Mouse (Mus musculus) gastrocnemius, postnatal 10 days (tissue): ENCODE data around the gene Cd44. TPM values are rescaled to one million over a fixed set of nuclear protein-coding genes. Genes with fewer than 3 reads are reported as not detected.

ENCODE experiments used
- DNase-seq: peaks from one replicate; pipeline ENCODE4 v3.0.0; 2021; ENCODE audit warnings: mixed read lengths
- total RNA-seq, 2 experiments: library from RNA; stranded (reverse); gene quantifications; 2 replicates each; pipeline ENCODE4 v1.2.3; 2021

The Cd44 gene
- total RNA-seq, 2 experiments from 2014 or later, result 25.0 to 39.2 TPM

DNA sequence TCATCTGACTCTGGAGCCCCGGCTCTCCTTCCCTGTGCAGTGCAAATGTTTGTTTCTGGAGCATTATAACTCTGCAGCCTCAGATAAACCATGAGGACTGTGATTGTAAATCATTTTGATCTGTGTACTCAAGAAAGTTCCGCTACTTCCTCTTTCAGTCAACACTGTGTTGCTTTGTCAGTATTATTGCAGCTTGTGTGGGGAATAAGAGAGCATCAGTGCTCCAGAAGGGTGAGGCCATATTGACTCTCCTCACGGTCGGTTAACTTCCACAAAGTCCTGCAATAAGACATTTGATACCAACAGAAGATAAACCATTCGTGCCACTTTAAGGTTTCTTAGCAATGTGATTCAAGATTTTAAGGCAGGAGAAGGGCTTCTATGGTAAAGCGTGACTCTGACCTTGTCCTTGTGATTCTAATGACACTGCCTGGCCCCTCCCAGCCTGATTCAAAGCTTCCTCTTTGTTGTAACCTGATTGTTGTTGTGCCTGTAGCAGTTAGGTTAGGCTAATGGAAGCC, 86.1 kb downstream of the Cd44 start:
- no peak for DNase-seq

DNA sequence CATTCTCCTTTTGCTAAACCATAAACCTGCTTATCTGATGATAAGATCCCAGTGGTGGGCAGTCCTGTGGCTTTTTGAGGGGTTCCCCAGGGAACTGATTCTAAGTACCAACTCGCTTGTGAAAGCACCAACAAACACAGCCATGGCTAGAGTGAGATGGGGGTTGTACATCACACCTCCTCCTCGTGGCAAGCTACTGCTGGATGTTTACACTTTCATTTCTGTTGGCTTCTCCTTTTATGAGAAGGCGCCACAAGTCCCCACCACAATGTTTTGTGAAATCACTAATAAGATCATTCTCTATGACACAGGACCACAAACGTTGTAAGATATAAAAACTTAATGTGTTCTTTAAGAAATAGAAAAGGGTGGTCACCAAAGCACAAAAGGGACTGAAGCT, 88.7 kb downstream of the Cd44 start:
- DNase-seq, result no peak

DNA sequence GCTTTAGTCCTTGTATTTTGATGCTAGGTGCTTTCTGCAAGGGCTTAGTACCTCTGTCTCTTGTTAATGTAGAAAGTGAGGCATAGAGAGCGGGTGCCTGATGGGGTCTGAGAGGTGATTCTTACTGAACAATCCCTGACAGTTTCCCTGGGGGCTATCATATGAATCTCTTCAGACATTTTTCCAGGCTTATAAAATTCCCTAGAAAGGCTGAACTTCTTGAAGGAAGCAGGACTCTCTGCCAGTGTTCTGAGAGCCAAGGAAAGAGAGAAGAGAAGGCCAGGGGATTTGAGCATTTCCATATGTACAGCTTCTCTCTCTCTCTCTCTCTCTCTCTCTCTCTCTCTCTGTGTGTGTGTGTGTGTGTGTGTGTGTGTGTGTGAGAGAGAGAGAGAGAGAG, 92.0 kb downstream of the Cd44 start:
- no peak for DNase-seq

DNA sequence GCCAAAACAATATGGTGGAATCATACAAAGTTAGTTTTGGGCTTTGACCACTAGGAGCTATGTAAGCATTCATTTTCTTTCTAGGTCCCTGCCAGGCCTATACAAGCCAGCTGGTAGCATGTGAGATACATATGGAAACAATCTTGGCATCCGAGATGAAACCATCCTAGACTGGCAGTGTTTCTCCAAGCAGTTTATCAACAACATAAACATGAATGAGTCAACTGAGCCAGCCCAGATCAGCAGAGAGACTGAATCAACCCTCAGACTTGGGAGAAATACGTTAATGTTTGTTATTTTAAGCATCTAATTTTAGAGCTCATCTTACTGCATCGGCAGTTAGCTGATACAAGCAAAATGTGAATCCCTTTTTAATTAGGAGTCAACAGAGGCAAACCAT, 93.8 kb downstream of the Cd44 start:
- no peak for DNase-seq

DNA sequence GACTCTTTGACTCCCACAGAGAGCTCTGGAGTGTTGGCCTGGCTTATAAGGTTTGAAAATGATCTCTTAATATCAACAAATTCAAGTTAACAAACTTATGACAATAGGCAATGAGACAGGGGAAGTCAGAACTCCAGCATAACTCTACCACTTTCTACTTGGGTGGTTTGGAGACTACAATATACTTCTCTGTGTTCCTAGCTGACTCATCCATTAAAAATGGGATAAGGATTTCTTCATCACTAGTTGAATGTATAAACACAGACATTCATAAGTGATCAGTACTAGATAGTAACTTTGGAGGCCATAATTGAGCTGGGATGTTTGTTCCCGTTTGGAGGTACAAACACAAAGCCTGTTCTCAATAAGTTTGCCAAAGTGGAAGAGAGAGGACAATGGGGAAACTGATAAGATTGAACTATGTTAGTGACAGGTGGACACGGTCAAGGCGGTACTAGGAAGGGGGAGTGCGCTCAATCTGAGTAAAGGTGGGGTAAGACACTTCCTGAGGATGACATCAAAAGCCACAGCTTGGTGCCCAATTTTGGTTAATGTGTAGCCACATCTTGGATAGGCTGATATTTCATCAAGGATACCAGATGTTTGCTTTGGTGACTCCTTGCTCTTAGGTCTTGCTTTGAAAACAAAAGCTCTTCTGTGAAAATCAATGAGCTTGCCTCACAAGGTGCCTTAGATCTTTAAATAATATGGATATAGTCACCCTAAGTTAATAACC, 95.5 kb downstream of the Cd44 start:
- DNase-seq, result no peak

DNA sequence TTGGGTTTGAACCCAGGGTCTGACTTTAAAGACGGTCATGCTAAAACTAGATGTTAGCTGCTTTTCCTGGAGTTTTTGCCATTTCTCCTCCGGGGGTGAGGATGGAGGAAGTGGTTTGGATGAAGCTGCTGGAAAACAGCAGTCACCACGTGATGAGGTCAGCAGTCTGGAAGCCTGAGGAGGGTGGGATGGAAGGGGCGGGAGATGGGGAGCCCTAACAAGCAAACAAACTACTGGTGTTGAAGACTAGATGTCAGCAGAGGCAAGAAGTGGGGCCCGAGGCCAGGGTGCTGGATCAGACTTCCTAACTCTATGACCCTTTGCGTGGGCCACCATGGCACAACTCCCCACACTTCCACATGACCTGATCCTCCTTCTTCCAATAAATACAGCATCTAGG, 96.2 kb downstream of the Cd44 start:
- no peak for DNase-seq

DNA sequence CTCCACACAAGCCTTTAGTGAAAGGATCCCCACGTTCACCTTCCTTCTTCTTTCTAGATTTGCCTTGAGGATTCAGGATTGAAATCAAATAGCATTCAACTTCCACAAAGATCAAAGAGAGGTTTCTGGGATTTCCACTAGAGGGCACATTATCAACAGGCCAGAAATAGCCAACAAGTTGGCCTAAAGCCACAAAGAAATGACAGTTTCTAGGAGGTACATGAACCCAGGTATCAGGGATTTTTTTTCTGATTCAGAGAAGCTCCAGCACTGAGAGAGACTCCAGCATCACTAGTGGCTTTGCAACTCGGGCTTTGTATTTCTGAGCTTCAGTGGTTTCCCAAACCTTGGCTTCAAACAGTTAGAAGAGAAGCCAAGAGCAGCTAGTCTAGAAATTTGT, 97.4 kb downstream of the Cd44 start:
- no peak for DNase-seq

DNA sequence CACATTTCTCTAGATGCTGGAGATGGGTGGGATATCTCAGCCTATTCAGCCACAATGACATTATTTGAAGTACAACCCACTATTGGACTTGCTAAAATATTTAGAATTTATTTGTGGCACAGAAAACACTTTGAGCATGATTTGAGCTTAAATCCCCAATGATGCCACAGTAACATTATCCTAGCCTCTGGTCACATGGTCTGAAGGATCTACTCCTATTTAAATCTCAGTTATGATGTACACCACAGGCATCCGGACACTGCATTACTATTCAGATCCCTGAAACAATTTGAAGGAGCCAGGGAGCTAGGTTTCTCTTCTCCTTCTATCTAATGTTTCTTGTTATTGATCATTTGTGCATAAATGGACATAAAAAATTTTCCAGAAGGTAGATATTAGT, 99.6 kb downstream of the Cd44 start:
- DNase-seq, result no peak

DNA sequence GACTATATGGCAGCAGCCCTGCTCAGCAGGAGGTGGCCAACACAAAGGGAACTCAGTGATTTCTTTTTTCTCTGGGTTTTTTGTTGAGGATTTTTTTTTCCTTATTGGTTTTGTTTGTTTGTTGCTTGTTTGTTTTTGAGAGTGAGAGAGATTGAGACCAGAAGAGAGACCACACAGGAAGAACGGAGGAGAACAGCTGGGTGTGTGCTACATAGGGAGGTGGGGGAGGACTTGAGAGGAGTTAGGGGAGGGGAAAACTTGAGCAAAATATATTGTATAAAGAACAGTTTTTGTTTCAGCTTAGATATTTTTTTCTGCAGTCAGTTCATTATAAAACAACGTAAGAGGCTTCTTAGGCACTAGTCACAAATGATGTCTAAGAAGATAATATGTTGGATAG, 103.3 kb downstream of the Cd44 start:
- DNase-seq, result no peak

DNA sequence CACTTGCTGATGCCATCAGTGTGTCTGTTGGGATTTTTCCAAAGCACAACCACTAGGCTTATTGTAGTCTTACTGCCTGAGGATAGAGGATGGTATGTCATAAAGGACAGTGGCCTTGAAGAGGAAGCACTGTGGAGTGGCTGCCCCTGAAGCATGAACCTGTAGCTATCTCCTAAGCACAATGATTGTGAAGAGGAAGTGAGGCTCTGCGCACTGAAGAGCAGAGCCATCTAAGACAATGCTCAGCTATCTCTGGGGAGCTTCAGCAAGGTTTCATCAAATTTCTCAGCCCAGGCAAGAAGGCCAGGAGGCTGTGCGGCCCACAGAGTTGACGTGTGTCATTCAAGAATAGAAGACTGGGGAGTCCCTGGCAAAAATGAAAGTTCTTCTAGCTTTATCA, 106.4 kb downstream of the Cd44 start:
- no peak for DNase-seq

DNA sequence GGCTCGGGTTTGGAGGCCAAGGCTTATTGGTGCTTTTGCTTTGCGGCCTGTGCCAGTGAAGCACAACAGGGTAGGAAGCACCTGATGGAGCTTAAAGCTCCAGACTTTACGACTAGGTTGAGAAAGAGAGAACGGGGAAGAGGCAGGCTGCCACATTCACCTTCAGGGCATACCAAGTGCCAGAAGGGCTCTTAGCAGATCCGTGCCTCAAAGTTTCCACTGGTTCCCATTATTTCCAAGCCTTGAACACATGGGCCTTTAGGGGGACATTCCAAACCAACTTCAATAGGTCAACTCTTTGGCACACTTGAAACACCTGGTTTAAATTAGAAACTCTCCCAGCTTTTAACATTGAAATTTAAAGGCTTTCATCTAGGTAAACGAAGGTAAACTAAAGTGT, 108.7 kb downstream of the Cd44 start:
- DNase-seq, result no peak

DNA sequence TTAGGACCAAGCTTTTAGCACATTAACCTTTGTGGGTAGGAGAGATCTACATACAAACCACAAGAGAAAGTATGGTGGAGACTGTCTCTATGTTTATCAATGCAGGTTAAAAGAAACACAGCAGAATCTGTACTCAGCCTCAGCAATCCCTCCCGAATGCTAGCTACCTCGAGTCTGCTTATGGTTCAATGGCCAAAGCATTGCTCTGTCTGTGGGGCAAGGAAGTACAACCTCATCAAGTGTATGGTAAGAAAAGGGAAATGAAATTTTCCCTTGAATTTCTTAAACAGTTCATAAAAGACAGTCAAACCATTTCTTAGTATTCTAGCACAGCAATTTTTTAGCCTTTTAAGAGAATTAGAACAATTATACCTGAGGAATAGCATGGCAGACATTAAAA, 109.8 kb downstream of the Cd44 start:
- DNase-seq, result no peak

DNA sequence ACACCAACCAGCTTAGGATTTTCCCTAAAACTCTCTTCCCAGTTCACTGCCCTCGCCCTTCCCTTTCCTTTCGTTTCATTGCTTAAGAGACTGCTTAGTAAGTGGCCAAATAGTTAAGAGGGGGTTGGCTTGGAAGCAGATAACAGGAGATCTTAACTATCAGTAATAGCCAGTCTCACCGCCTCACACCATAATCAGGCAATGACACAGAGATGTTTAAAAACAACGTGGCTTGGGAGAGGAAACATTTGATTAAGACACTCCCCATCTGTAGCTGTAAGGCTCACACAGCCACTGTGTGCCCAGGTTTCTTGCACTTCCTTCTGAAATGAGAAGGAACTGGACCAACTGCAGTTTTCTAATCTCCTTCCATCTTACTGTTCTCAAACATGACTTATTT, 115.8 kb downstream of the Cd44 start:
- DNase-seq, result no peak

DNA sequence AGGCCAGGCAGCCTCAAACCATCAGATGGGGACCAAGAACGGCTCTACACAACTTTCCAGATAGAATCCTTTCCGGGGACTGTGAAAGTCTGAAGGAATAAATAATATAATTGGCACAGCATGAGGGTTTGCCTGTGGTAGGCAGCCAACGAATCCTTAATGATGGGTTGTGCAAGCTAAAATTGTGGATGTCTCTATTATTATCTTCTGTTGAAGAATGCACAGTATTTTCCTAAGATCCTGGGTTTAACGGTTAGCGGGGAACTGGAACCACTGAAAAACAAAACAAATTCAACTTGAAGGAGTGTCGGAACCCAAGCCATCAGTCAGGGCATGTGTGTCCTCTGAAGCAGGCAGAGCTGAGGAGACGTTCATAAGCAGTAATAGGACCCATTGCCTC, 118.7 kb downstream of the Cd44 start:
- no peak for DNase-seq

DNA sequence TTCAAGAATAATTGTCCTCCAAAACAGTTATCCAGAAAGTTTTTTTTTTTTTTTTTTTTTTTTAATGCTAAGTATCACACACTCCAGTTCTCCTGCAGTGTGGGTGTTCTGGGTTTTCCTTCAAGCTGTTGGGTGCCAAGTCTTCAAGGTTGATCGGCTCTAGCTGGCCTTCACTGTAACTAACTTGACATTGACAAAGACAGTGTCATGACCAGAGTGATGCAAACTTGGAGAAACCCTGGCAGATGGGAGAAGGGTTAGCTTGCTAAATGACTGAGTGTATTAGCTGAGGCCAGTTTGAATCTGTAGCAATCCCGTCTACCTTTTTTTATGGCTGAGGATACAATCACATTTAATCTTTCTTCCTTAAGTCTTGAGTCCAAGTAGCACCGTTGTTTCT, 123.3 kb downstream of the Cd44 start:
- DNase-seq, result no peak

DNA sequence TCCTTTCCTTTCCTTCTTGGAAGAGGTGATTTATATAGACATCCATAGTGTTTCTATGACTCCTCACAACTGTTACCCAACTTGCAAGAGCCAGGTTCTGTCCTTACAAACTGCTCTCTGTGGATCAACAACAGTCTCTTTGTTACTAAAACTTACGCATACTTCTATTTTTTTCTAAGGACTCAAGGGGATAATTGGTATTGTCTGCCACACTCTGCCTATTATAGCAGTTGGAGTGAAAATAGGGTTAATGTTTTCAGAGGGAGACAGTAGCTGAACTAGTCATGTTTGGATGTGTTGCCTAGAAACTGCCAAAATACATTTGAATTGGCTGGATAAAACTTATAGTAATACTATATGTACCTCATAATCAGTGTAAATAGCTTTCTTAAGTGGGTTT, 125.9 kb downstream of the Cd44 start:
- no peak for DNase-seq

DNA sequence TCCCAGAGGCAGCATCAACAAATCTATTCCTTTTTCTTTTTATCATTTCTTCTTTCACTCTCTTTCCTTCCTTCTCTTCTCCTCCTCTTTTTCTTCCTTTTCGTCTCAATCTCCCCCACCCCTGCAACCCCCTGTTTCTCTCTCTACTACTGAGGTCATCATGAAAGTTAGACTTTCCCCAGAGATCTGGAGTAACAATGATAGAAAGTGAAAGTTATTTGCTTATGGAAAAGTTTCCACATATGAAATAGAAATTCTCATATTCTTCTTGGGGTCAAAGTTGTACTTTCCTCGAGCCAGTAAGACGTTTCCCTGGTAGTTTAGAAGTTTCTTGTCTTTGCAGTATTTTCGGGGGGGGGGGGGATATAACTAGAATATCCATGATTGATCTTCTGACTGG, 126.8 kb downstream of the Cd44 start:
- DNase-seq, result no peak

DNA sequence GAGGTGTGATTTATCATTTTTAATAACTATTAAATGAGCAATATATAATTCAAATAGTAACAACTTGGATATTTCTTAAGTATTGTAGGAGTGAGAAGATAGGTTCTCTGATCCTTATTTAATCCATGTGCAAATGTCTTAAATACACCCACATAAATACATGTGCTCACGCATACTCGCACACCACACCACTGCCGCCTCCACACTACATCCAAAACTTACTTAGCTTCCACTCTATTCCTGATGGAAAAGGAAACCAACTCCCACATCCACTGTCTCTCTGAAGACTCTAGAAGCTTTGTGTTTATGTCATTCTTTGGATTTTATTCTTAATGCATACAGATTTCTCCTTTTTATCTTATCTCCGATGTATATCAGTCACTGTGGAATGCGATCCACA, 129.2 kb downstream of the Cd44 start:
- no peak for DNase-seq

DNA sequence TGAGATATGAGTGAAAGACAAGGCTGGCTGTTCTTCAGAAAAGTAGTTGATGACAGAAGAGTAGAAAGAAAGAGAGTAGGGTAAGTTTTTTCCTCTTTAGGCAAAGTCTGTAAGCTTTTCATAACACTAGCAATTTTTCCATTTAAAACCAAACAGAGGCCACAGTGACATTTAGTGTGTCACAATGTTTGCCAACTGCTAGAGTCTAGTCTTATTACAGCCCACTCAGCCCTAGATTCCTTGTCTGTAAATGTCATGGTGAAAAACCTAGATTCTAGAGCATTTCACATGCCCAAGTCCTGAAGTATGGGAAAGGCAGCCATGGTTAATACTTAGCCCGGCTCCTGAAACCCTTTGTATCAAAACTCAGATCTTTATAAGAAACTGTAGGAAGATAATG, 130.2 kb downstream of the Cd44 start:
- DNase-seq, result no peak

DNA sequence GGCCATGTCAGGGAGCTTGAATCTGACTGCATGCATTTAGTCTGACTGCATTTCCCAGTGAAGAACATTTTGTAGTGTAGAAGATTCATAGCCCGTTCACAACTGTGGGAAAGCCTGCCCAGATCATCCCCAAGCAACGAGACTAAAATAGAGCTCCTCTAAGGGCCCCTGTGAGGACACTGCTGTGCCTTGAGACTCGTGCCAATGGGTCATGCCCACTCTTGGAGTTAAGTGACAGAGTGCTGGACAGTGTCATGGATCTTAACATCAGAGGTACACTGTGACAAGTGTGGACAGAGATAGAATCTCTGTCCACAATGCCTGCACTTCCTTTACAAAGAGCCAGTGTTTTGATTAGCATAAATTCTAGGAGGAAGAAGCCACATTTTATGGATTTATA, 133.2 kb downstream of the Cd44 start:
- no peak for DNase-seq

DNA sequence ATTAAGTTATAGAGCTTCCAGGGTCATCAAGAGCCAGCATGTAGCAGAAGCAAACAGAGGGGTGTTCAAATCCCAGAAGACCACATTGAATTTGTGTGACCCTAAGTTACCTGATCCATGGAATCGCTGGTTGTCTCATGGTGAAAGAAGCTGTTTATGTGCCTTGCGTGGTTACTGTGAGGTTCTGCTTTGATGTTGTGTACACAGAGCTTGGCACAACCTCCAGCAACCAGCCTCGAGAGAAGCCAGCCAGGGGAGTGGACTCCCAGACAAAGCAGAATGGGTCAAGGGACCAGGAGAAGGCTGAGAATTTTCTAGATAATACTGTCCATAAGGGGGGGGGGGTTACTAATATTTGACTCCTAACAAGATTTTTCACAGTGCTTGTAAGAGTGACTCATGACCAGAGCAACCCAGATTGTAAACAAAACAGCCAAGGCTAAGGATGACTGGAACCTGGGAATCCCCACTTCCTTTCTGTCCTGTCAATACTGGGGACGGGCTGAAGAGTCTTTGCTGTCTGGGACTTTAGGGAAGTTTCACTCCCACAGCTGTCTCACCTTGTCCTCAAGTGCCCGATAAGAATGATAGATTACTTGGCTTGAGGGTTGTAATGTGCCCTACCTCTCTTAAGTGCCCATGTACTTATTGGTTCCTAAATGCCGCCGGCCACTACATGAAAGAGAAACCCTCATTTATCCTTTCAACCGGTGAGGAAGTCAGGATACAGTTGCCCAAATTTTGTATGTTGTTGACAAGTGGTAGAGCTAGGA, 136.7 kb downstream of the Cd44 start:
- no peak for DNase-seq

DNA sequence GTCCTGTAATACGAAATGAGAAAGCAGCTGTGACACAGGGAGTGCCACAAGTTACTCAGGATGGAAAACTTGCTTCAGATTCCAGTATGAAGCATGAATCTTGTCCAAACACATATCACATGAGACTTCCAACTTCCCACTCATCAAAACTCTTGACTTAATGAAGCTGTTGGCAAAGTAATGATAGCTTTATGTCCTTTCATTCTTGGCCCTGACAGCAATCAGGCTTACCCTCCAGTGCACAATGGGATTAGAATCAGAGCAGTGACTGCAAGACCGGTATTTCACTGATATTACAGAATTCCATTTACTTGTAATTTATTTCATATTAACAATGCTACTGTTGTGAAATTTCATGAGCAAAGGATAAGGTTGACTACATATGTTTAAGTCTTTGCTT, 137.5 kb downstream of the Cd44 start:
- DNase-seq, result no peak

DNA sequence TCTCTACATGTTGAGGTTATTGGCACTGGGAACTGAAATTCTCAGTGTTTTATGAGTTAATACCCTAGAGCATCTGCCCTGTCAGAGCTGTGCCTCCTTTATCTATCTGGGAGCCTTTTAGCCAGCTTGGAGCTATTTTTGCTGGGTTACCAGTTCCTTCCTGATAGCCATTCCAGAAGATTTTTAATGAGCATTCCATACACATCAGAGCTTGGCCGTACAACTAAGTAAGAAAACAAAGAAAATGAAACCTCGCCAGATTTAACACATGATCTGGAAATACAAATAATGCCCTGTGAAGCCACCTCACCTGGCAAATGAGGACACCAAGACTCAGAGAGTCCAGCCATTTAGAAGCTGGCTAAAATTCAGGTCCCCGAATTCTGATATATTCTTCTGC, 138.3 kb downstream of the Cd44 start:
- no peak for DNase-seq
